9 mouse cellular contexts compared by ENCODE assay signal in genomic region chr9:44875476-44875875, GRCm38 (mm10). TPM values are rescaled to one million over a fixed set of nuclear protein-coding genes. Genes with fewer than 3 reads are reported as not detected.
DNase-seq lines count a peak whose midpoint lies in the region; ATAC-seq and TF ChIP-seq lines count a peak whose summit lies in the region.
"Had no signal": no experiment of that assay in that cellular context is flagged by ENCODE, and none has a peak within 500 bp of the region (broad histone marks: within the 10 kb centered on the region; RNA-seq: fewer than 3 reads in every experiment).

No protein-coding gene starts in this region.

- WGBS in kidney, embryonic 14.5 days = 49% methylated on average over 7 of the region's 7 CpGs
- 36% methylated on average over 7 of the region's 7 CpGs for WGBS in forebrain, embryonic 11.5 days
- WGBS in thymus, adult 2 months = 54% methylated on average over 7 of the region's 7 CpGs

- no peak overlapping the region for H3K4me2 ChIP-seq in kidney, embryonic 14.5 days (replicated peaks; ENCODE audit: low read depth, low read length)
- peak overlapping the region; percentile 18 for H3K4me2 ChIP-seq in forebrain, embryonic 11.5 days (ENCODE audit: low read depth, low read length, severe bottlenecking)

- DNase-seq in kidney, adult 11 months = peak; percentile 24
- peak; percentile 64 to 89 for DNase-seq in adrenal gland, adult (ENCODE audit: inconsistent age in 2 of 2, low spot score in 1 of 2)
- no peak for DNase-seq in forebrain, embryonic 11.5 days (ENCODE audit: low spot score)
- DNase-seq in layer of hippocampus, adult 2 months (ENCODE audit: low spot score in 2 of 2) = peak; percentile 28 to 39
- no peak for DNase-seq in spleen, postnatal 10 days (ENCODE audit: low spot score in 2 of 2)
- DNase-seq in thymus, adult 2 months = no peak

- TF ChIP-seq CTCF in layer of hippocampus, adult 2 months (conservative IDR thresholded peaks at IDR 0.05) = no peak
- no peak for TF ChIP-seq CTCF in thymus, adult 2 months (IDR thresholded peaks at IDR 0.05; ENCODE audit: borderline replicate concordance, control insufficient read depth, extremely low read depth, insufficient read depth, low read length, poor library complexity)

- no peaks in the 10 kb centered on the region for H3K27me3 ChIP-seq in kidney, embryonic 14.5 days (ENCODE audit: control insufficient read depth, insufficient read depth, low read length)
- no peaks in the 10 kb centered on the region for H3K27me3 ChIP-seq in forebrain, embryonic 11.5 days (ENCODE audit: control insufficient read depth, insufficient read depth, low read length)
- H3K27me3 ChIP-seq in thymus, adult 2 months (ENCODE audit: control insufficient read depth, insufficient read depth, low read length) = no peaks in the 10 kb centered on the region

- no peak overlapping the region for H3K9ac ChIP-seq in kidney, embryonic 14.5 days (ENCODE audit: low read depth, low read length)
- H3K9ac ChIP-seq in forebrain, embryonic 11.5 days (ENCODE audit: low read length) = no peak overlapping the region

- no peak overlapping the region for H3K27ac ChIP-seq in kidney, embryonic 14.5 days (ENCODE audit: low read depth, low read length)
- no peak overlapping the region for H3K27ac ChIP-seq in forebrain, embryonic 11.5 days (ENCODE audit: low read depth, low read length)
- H3K27ac ChIP-seq in layer of hippocampus, adult 2 months = peak overlapping the region; percentile 66
- H3K27ac ChIP-seq in thymus, adult 2 months (ENCODE audit: control insufficient read depth, insufficient read depth, low read length) = no peak overlapping the region
- H3K27ac ChIP-seq: macrophage had no signal

- H3K36me3 ChIP-seq in kidney, embryonic 14.5 days (ENCODE audit: control insufficient read depth, insufficient read depth, low read length) = no peaks in the 10 kb centered on the region; the same call in 1 of the 2 replicates
- no peaks in the 10 kb centered on the region; the same call in 1 of the 2 replicates for H3K36me3 ChIP-seq in forebrain, embryonic 11.5 days (ENCODE audit: control insufficient read depth, insufficient read depth, low read length)
- H3K36me3 ChIP-seq in thymus, adult 2 months (ENCODE audit: control insufficient read depth, insufficient read depth, low read length) = no peaks in the 10 kb centered on the region; the same call in 1 of the 2 replicates

- H3K4me1 ChIP-seq in kidney, embryonic 14.5 days (ENCODE audit: control insufficient read depth, insufficient read depth, low read length) = peaks cover 37% of the 10 kb centered on the region
- H3K4me1 ChIP-seq in forebrain, embryonic 11.5 days (replicated peaks; ENCODE audit: control insufficient read depth, insufficient read depth, low read length) = peaks cover 17% of the 10 kb centered on the region; the same call in 1 of the 2 replicates
- peaks cover 16% of the 10 kb centered on the region for H3K4me1 ChIP-seq in thymus, adult 2 months (replicated peaks; ENCODE audit: control insufficient read depth, insufficient read depth, low read length)

- H3K9me3 ChIP-seq in kidney, embryonic 14.5 days (ENCODE audit: control insufficient read depth, low read length) = no peaks in the 10 kb centered on the region
- no peaks in the 10 kb centered on the region for H3K9me3 ChIP-seq in forebrain, embryonic 11.5 days (ENCODE audit: control insufficient read depth, low read length)

- no peak for ATAC-seq in kidney, embryonic 14.5 days (ENCODE audit: low FRiP score, low TSS enrichment)
- ATAC-seq in forebrain, embryonic 11.5 days (replicated peaks; ENCODE audit: low FRiP score) = no peak
- ATAC-seq in monocyte, adult 5-6 weeks (replicated peaks; ENCODE audit: insufficient number of reproducible peaks, low FRiP score, low TSS enrichment, poor library complexity, severe bottlenecking) = no peak

- no peak overlapping the region for H3K4me3 ChIP-seq in kidney, embryonic 14.5 days (ENCODE audit: low read length)
- H3K4me3 ChIP-seq in forebrain, embryonic 11.5 days (ENCODE audit: low read depth, low read length) = no peak overlapping the region
- H3K4me3 ChIP-seq in layer of hippocampus, adult 2 months = peak overlapping the region; percentile 12; the same call in 1 of the 2 replicates
- no peak overlapping the region for H3K4me3 ChIP-seq in thymus, adult 2 months (ENCODE audit: control insufficient read depth, insufficient read depth, low read length)

- no peak for TF ChIP-seq POLR2A in thymus, adult 2 months (IDR thresholded peaks at IDR 0.05; ENCODE audit: control insufficient read depth, extremely low read depth, insufficient read depth, low read length, poor library complexity)

RNA-seq across cellular contexts. Expression of gene Kmt2a, which starts 5.6 kb away (rescaled TPM):
- polyA plus RNA-seq in kidney, embryonic 14.5 days (2014; fragmentation: Nextera tagmentation; extraction: Ambion mirVana) = 14.9 and 15.2 TPM in 2 replicates
- 18.2 and 23.2 TPM in 2 replicates for polyA plus RNA-seq in forebrain, embryonic 11.5 days (2014; fragmentation: Nextera tagmentation; extraction: Ambion mirVana)
- total RNA-seq in layer of hippocampus, adult 2 months (2021) = 10 to 100 TPM; 68.3 to 80.7 TPM
- total RNA-seq in monocyte, adult 5-6 weeks (2017) = 11.5 to 40.0 TPM (median 13.4 TPM) in 3 replicates
- polyA plus RNA-seq in thymus, adult 2 months (2012; rRNA removed) = 71.4 and 81.9 TPM in 2 replicates

RNA-seq across cellular contexts. Expression of gene Atp5l, which starts 45.1 kb away (rescaled TPM):
- 674 and 931 TPM in 2 replicates for polyA plus RNA-seq in kidney, embryonic 14.5 days (2014; fragmentation: Nextera tagmentation; extraction: Ambion mirVana)
- 496 and 546 TPM in 2 replicates for polyA plus RNA-seq in forebrain, embryonic 11.5 days (2014; fragmentation: Nextera tagmentation; extraction: Ambion mirVana)
- 100 to 1,000 TPM; 309 to 349 TPM for total RNA-seq in layer of hippocampus, adult 2 months (2021)
- total RNA-seq in monocyte, adult 5-6 weeks (2017) = 129 to 228 TPM (median 191 TPM) in 3 replicates
- polyA plus RNA-seq in thymus, adult 2 months (2012; rRNA removed) = 159 and 250 TPM in 2 replicates

Comparison
In these comparisons a context has a peak if more than half of its experiments do, and no peak if none do; other contexts are left out.
1. DNase-seq: peak in kidney, adult 11 months (single experiment), adrenal gland, adult (2 of 2) and layer of hippocampus, adult 2 months (2 of 2); none in forebrain, embryonic 11.5 days (single experiment), spleen, postnatal 10 days (0 of 2) and thymus, adult 2 months (single experiment).